Mouse (Mus musculus): ENCODE measurements around the gene Themis3.

GRCm38 (mm10) chr17:66519554-66520553 is 74.6 kb downstream of the Themis3 start, which contains the start of gene Rab12:
- TF ChIP-seq CTCF (IDR thresholded peaks at IDR 0.05; ENCODE audit: low read depth, low read length) (peak; percentile 47), POLR2A (IDR thresholded peaks at IDR 0.05; ENCODE audit: borderline replicate concordance, low read depth, low read length) (no peak)

Measured in bone marrow macrophage, adult 2 months (primary cell).